Mouse (Mus musculus) megakaryocyte, embryonic 14.5 days (primary cell): ENCODE measurements around the gene Adam33.

Experiments
- FLI1 ChIP-seq: IDR thresholded peaks from 2 replicates; pipeline ENCODE4 v1.6.1; 2012; ENCODE audit warnings: low read length, inconsistent platforms, mixed read lengths
- GATA1 ChIP-seq: IDR thresholded peaks from 3 replicates; pipeline ENCODE4 v1.6.1; 2012; ENCODE audit warnings: mixed read lengths, low read length, inconsistent platforms, borderline replicate concordance

- no peak for TF ChIP-seq GATA1
- no peak for TF ChIP-seq FLI1
Observed at GRCm38 (mm10) chr2:131084206-131084605, 20.6 kb upstream of the Adam33 start.
